Mouse (Mus musculus): ENCODE data around the gene Amdhd2. TPM values are rescaled to one million over a fixed set of nuclear protein-coding genes. Genes with fewer than 3 reads are reported as not detected.

Amdhd2 gene
- total RNA-seq, 2 experiments from 2014 or later, result 36.6 to 44.2 TPM

GRCm38 (mm10) chr17:24197032-24197824, 33.7 kb upstream of the Amdhd2 start:
- DNase-seq, result no peak

GRCm38 (mm10) chr17:24195349-24195748, 31.8 kb upstream of the Amdhd2 start:
- no peak for DNase-seq

- no peak for DNase-seq
Measured at GRCm38 (mm10) chr17:24193769-24194168, 30.2 kb upstream of the Amdhd2 start.

- no peak for DNase-seq
Measured at GRCm38 (mm10) chr17:24193268-24193667, 29.7 kb upstream of the Amdhd2 start.

- no peak for DNase-seq
Measured at GRCm38 (mm10) chr17:24192848-24193247, 29.3 kb upstream of the Amdhd2 start.

- no peak for DNase-seq
Measured at GRCm38 (mm10) chr17:24191481-24191880, 27.9 kb upstream of the Amdhd2 start.

GRCm38 (mm10) chr17:24190934-24191333, 27.4 kb upstream of the Amdhd2 start:
- no peak for DNase-seq

- no peak for DNase-seq
Measured at GRCm38 (mm10) chr17:24174259-24174658, 10.7 kb upstream of the Amdhd2 start.

- DNase-seq, result peak; percentile 80
Measured at GRCm38 (mm10) chr17:24173423-24173822, 9.9 kb upstream of the Amdhd2 start.

- DNase-seq, result no peak
Measured at GRCm38 (mm10) chr17:24171738-24172137, 8.2 kb upstream of the Amdhd2 start.

- no peak for DNase-seq
Measured at GRCm38 (mm10) chr17:24170729-24171128, 7.2 kb upstream of the Amdhd2 start.

- DNase-seq, result no peak
Measured at GRCm38 (mm10) chr17:24170125-24170524, 6.6 kb upstream of the Amdhd2 start.

- peak; percentile 95 for DNase-seq
Measured at GRCm38 (mm10) chr17:24169317-24170065, 5.9 kb upstream of the Amdhd2 start, which contains the start of gene Atp6v0c. TSS of gene Atp6v0c (minus strand) at chr17:24169702.

GRCm38 (mm10) chr17:24168590-24169277, 5.2 kb upstream of the Amdhd2 start:
- peak; percentile 72 for DNase-seq

- DNase-seq, result peak; percentile 36
Measured at GRCm38 (mm10) chr17:24167891-24168505, 4.4 kb upstream of the Amdhd2 start.

GRCm38 (mm10) chr17:24167120-24167519, 3.6 kb upstream of the Amdhd2 start:
- DNase-seq, result no peak

GRCm38 (mm10) chr17:24164566-24165259, 1.1 kb upstream of the Amdhd2 start:
- no peak for DNase-seq

GRCm38 (mm10) chr17:24162584-24163175, 886 bp downstream of the Amdhd2 start:
- peak; percentile 39 for DNase-seq

- DNase-seq, result no peak
Measured at GRCm38 (mm10) chr17:24161466-24161865, 2.1 kb downstream of the Amdhd2 start.

GRCm38 (mm10) chr17:24157526-24157925, 6.0 kb downstream of the Amdhd2 start:
- no peak for DNase-seq

- no peak for DNase-seq
Measured at GRCm38 (mm10) chr17:24157121-24157520, 6.4 kb downstream of the Amdhd2 start.

Data from adrenal gland, postnatal 10 days (tissue).